Mouse (Mus musculus) heart, embryonic 12.5 days (tissue): ENCODE measurements at regions not wholly inside any gene's neighbourhood (a gene's known extent, or its start where the extent isn't known, plus 50 kb on each side); places are given as distances from the start of the nearest gene placed in this dataset.
"Not testable (repeated sequence)": the region's sequence is repeated elsewhere in the genome, so short reads cannot be mapped to it uniquely, and the experiment has no call there.

Experiments used
- ATAC-seq: fragments of 200-750 bp; cut with Nextera tagmentation; 2 replicates; pipeline ENCODE4 v1.8.0; 2017; ENCODE audit warnings: moderate TSS enrichment, moderate library complexity; ENCODE audit not compliant: insufficient number of reproducible peaks, low FRiP score
- H3K27ac ChIP-seq: fragments of 300-500 bp; sonication (generic); 2 replicates; pipeline ENCODE4 v1.5.1; 2016; ENCODE audit warnings: mild to moderate bottlenecking, moderate library complexity; ENCODE audit not compliant: poor library complexity, severe bottlenecking
- H3K27me3 ChIP-seq: fragments of 300-500 bp; sonication (generic); replicated peaks from 2 replicates; pipeline ENCODE4 v1.6.1; 2016; ENCODE audit warnings: mild to moderate bottlenecking, moderate library complexity
- H3K36me3 ChIP-seq: fragments of 300-500 bp; sonication (generic); 2 replicates; pipeline ENCODE4 v1.6.1; 2016; ENCODE audit warnings: mild to moderate bottlenecking, moderate library complexity
- H3K4me1 ChIP-seq: fragments of 300-500 bp; sonication (generic); replicated peaks from 2 replicates; pipeline ENCODE4 v1.6.1; 2016; ENCODE audit warnings: mild to moderate bottlenecking
- H3K4me2 ChIP-seq: fragments of 300-500 bp; sonication (generic); 2 replicates; pipeline ENCODE4 v1.6.1; 2016; ENCODE audit warnings: mild to moderate bottlenecking, moderate library complexity
- H3K4me3 ChIP-seq: fragments of 300-500 bp; sonication (generic); 2 replicates; pipeline ENCODE4 v1.5.1; 2016; ENCODE audit warnings: mild to moderate bottlenecking
- H3K9ac ChIP-seq: fragments of 300-500 bp; sonication (generic); 2 replicates; pipeline ENCODE4 v1.6.1; 2016; ENCODE audit warnings: mild to moderate bottlenecking, moderate library complexity
- H3K9me3 ChIP-seq: fragments of 300-500 bp; sonication (generic); replicated peaks from 2 replicates; pipeline ENCODE4 v1.6.1; 2016; ENCODE audit warnings: mild to moderate bottlenecking, moderate library complexity
- WGBS: fragments of 180-500 bp; shearing (Covaris S2); methylation state at CpG from one replicate; pipeline ENCODE4 v1.1.7; 2016; 5-methylcytosine and 5-hydroxymethylcytosine counted together

DNA sequence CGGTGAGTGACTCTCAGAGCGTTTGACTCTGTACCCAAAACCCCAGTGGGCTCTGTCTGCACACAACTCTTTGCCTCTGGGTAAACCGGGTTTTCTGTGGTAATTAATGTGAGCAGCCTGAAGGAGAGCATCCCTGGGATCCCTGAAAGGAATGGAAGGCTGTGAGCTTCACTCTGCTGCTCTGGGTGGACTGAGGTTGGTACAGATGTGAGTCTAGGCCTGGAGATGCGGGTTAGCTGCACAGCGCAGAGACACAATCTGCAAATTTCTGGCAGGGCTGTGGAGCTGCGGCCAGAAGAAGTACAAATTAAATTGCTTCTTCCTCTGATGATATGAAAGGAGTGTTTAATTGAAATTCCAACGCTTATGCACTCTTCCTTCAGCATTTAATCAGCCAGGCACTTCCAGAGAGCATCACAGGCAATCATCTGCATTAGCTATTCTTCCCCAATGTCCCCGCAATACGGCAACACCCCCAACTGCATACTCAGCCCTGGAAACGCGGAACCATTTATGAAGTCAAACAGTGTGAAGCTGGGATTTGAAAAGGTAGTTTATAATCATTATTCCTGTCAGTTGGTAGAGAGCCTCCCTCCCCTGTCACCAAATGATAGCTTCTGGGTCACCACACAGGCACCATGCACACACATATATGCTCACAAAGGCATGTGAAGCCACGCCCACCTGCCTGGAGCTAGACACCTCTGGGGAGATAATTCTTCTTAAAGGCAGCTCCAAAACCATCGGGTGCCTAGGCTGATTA is 185.5 kb upstream of the Afdn start:
- ATAC-seq, result no peak
- H3K9ac ChIP-seq, result no peak overlapping the region
- WGBS, result 72% methylated on average over 13 of the region's 13 CpGs
- H3K36me3 ChIP-seq, result no peaks in the 10 kb centered on the region
- no peaks in the 10 kb centered on the region for H3K27me3 ChIP-seq
- H3K4me2 ChIP-seq, result no peak overlapping the region
- H3K4me3 ChIP-seq, result no peak overlapping the region
- H3K4me1 ChIP-seq, result peaks cover 14% of the 10 kb centered on the region
- H3K9me3 ChIP-seq, result no peaks in the 10 kb centered on the region
- no peak overlapping the region for H3K27ac ChIP-seq

DNA sequence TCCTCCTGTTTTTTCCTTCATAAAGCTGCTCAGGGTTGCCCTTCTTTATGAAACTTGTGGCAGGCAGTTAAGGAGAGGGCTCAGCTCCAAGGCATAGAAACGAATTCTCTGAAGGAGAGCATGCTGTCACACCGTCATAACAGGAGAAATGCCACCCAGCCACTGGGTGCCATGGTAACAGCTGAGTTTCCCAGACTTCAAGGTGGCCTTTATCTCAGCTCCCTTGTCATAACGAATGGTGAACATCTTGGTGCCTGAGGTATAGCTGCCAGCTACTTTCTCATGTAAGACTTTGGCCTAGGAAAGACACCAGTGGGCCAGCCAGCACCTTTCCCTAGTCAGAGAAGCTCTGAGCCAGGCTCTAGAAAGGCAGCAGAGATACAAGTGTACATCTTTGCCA is 182.5 kb upstream of the Afdn start:
- ATAC-seq, result no peak
- no peak overlapping the region for H3K27ac ChIP-seq
- H3K4me1 ChIP-seq, result peaks cover 3% of the 10 kb centered on the region; the same call in 1 of the 2 replicates
- no peaks in the 10 kb centered on the region for H3K9me3 ChIP-seq
- 65% methylated on average over 3 of the region's 3 CpGs for WGBS
- H3K4me2 ChIP-seq, result no peak overlapping the region
- no peaks in the 10 kb centered on the region for H3K36me3 ChIP-seq
- no peak overlapping the region for H3K9ac ChIP-seq
- H3K4me3 ChIP-seq, result no peak overlapping the region
- H3K27me3 ChIP-seq, result no peaks in the 10 kb centered on the region

DNA sequence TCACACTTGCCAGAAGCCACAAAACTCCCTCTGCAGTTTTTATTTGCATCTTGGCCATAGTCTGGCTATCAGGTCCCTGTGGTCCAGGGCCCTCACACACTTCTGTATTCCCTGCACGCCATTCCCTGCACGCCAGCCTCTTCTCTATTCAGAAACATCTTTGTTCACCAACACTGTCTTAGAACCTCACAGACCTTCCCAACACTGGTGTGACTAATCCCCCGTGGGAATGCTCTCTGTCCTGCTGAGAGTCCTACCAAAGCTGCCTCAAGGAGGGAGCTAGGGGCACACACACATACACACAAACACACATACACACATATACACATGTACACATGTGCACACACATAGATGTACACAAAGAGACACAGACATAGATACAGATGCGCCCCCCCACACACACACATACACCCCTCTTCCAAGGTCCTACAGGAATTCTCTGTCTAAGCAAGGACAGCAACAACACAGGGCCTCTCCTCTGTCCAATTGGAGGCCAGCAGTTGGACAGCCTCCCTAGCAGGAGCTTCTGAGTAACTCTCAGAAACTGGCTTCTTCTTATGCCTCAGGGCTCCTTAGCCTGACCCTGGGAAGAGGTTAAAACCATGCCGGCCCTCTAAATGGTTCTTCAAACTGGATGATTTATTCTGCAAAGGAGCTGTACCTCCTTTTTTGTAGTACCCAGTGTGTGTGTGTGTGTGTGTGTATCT is 179.0 kb upstream of the Afdn start:
- H3K27ac ChIP-seq, result no peak overlapping the region
- H3K9ac ChIP-seq, result no peak overlapping the region
- H3K4me3 ChIP-seq, result no peak overlapping the region
- no peaks in the 10 kb centered on the region for H3K27me3 ChIP-seq
- no peak for ATAC-seq
- 77% methylated on average over 5 of the region's 5 CpGs for WGBS
- no peak overlapping the region for H3K4me2 ChIP-seq
- H3K9me3 ChIP-seq, result peaks cover 4% of the 10 kb centered on the region; the same call in 1 of the 2 replicates
- H3K4me1 ChIP-seq, result no peaks in the 10 kb centered on the region
- H3K36me3 ChIP-seq, result no peaks in the 10 kb centered on the region

DNA sequence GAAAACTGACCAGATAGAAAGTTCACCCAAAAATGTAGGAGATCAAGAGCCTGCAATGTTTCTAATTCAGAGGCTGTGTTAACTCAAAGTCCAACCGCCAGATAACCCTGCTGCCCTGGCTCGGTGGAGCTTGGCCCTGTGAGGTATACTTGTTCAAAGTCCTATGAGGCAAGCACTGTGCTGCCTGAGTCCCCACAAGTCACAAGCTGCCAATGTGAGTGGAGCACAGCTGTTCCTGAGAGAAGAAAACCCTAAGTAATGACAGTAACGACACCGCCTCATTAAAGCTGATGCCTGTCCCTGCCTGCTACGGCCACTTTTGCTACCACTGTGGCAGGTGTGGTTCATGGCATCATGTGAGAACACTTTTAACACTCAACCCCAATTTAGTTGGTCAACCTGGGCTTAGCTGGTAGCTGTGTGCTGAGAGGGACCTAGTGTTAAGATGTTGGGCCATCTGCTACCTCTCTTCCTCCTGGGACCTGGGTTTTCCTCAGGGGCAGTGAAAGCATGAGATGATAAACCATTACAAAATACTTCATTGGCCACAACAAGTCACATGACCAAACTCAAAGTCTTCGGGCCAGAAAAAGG is 178.2 kb upstream of the Afdn start:
- H3K27ac ChIP-seq, result no peak overlapping the region
- 71% methylated on average over 6 of the region's 6 CpGs for WGBS

DNA sequence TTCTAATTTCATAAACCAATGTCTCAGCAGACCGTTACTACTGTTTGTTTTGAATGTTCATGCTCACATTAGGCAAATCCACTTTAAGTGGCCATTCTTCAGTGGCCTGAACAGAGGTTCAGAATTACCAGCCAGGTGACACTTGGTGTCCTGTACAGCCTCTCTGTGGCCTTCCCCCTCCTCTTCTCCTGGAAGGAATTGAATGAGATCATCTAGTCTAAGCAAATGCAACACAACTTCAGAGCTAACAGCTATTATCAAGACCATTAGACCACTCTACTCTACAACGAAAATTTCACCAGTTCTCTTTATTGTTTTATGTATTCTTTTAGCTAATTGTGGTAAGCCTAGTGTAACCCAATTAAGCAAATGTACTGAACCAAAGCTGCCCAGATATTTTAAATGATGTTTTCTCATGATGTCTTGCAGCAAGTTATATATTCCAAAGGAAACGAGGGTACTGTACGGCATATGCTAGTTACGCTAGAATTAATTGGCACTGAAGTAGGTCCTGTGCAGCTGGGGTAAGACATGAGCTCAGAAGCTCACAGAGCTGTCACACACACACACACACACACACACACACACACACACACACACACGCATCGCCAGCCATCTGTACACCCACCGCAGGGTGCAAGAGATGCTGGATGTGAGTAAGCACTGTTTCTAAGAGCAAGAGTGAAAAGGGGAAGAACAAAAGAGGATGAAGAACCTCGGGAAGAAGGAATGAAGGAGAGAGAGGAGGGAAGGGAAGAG is 176.7 kb upstream of the Afdn start:
- Histone ChIP-seq H3K4me2 (no peak overlapping the region), H3K9me3 (peaks cover 14% of the 10 kb centered on the region), H3K4me1 (no peaks in the 10 kb centered on the region), H3K27ac (no peak overlapping the region), H3K27me3 (no peaks in the 10 kb centered on the region), H3K4me3 (no peak overlapping the region), H3K9ac (no peak overlapping the region), H3K36me3 (no peaks in the 10 kb centered on the region)
- ATAC-seq, result no peak
- 76% methylated on average over 9 of the region's 9 CpGs for WGBS

More for the DNA sequence above, 178.2 kb upstream of the Afdn start:
- ATAC-seq, result no peak
- no peak overlapping the region for H3K9ac ChIP-seq
- no peak overlapping the region for H3K4me2 ChIP-seq
- no peaks in the 10 kb centered on the region for H3K36me3 ChIP-seq
- H3K4me3 ChIP-seq, result no peak overlapping the region
- H3K27me3 ChIP-seq, result no peaks in the 10 kb centered on the region
- peaks cover 10% of the 10 kb centered on the region for H3K9me3 ChIP-seq
- H3K4me1 ChIP-seq, result no peaks in the 10 kb centered on the region

DNA sequence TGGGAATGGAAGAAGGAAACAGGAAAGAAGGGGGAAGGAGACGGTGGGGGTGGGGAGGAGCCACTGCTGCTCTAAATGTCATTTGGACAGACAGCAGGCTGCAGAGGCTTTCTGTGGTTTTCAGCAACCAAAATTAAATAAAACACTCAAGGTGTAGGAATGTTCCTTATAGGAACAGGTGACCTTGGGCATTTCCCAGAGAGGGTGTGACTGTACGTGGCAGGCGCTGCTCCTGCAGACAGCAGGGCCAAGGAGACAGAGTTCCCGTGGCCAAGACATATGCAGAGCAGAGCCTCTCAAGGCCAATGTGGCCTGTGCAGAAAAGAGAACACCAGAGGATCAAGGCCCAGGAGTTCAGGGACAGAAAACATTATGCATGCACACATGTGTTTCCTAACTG is 175.9 kb upstream of the Afdn start:
- Histone ChIP-seq H3K27me3 (no peaks in the 10 kb centered on the region), H3K4me3 (no peak overlapping the region), H3K27ac (no peak overlapping the region), H3K9ac (no peak overlapping the region), H3K4me2 (no peak overlapping the region), H3K4me1 (no peaks in the 10 kb centered on the region), H3K36me3 (no peaks in the 10 kb centered on the region), H3K9me3 (peaks cover 14% of the 10 kb centered on the region)
- WGBS, result 58% methylated on average over 4 of the region's 4 CpGs
- no peak for ATAC-seq

DNA sequence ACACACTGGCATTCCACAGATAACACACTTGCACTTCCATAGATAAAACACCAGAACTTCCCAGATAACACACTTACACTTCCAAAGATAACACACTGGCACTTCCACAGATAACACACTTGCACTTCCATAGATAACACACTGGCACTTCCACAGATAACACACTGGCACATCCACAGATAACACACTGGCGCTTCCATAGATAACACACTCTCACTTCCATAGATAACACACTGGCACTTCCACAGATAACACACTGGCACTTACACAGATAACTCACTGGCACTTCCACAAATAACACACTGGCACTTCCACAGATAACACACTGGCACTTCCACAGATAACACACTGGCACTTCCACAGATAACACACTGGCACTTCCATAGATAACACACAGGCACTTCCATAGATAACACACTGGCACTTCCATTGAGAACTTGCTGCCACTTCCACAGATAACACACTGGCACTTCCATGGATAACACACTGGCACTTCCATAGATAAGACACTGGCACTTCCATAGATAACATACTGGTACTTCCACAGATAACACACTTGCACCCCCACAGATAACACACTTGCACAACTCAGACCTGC is 170.0 kb upstream of the Afdn start:
- H3K27ac ChIP-seq, H3K36me3 ChIP-seq, H3K27me3 ChIP-seq, ATAC-seq, H3K4me1 ChIP-seq, H3K9ac ChIP-seq, H3K4me3 ChIP-seq, H3K4me2 ChIP-seq: not testable (repeated sequence)
- WGBS, result 71% methylated on average over 1 of the region's 1 CpGs
- peaks cover 14% of the 10 kb centered on the region for H3K9me3 ChIP-seq
